Mouse (Mus musculus) bone marrow, adult 2 months (tissue): ENCODE results near the gene Ccdc42.

ENCODE experiments used
- CTCF ChIP-seq: fragments of 200-500 bp; IDR thresholded peaks from 2 replicates; pipeline ENCODE4 v1.5.1; 2011; ENCODE audit warnings: low read length, control low read depth; ENCODE audit not compliant: control insufficient read depth, insufficient read depth
- POLR2A ChIP-seq: fragments of 200-500 bp; IDR thresholded peaks from 2 replicates; pipeline ENCODE4 v1.6.1; 2011; ENCODE audit warnings: low read depth, mild to moderate bottlenecking, control low read depth, low read length, borderline replicate concordance; ENCODE audit not compliant: control insufficient read depth

- TF ChIP-seq CTCF (no peak), POLR2A (no peak)
Measured at GRCm38 (mm10) chr11:68547484-68547883, 39.3 kb upstream of the Ccdc42 start.
